Mouse (Mus musculus) liver, embryonic 16.5 days (tissue): ENCODE results near the gene Rin1. TPM values are rescaled to one million over a fixed set of nuclear protein-coding genes. Genes with fewer than 3 reads are reported as not detected.

Experiments
- ATAC-seq: fragments of 200-750 bp; cut with Nextera tagmentation; 2 replicates; pipeline ENCODE4 v1.8.0; 2017; ENCODE audit warnings: low read depth, mild to moderate bottlenecking, moderate number of reproducible peaks, moderate library complexity
- H3K27ac ChIP-seq: fragments of 300-500 bp; sonication (generic); 2 replicates; pipeline ENCODE4 v1.5.1; 2014; ENCODE audit warnings: mild to moderate bottlenecking, low read length
- H3K27me3 ChIP-seq: fragments of 300-500 bp; sonication (generic); 2 replicates; pipeline ENCODE4 v1.6.1; 2014; ENCODE audit warnings: low read depth, low read length, mixed read lengths; ENCODE audit not compliant: control insufficient read depth, insufficient read depth
- H3K36me3 ChIP-seq: fragments of 300-500 bp; sonication (generic); 2 replicates; pipeline ENCODE4 v1.6.1; 2014; ENCODE audit warnings: mild to moderate bottlenecking; ENCODE audit not compliant: control insufficient read depth, insufficient read depth
- H3K4me1 ChIP-seq: fragments of 300-500 bp; sonication (generic); 2 replicates; pipeline ENCODE4 v1.6.1; 2014; ENCODE audit warnings: low read depth, low read length, mixed read lengths; ENCODE audit not compliant: control insufficient read depth
- H3K4me2 ChIP-seq: fragments of 300-500 bp; sonication (generic); 2 replicates; pipeline ENCODE4 v1.6.1; 2014; ENCODE audit warnings: low read depth, low read length, mixed read lengths
- H3K4me3 ChIP-seq: fragments of 300-500 bp; sonication (generic); 2 replicates; pipeline ENCODE4 v1.5.1; 2014; ENCODE audit warnings: low read depth, mild to moderate bottlenecking, low read length
- H3K9ac ChIP-seq: fragments of 300-500 bp; sonication (generic); 2 replicates; pipeline ENCODE4 v1.6.1; 2014; ENCODE audit warnings: low read depth, low read length
- H3K9me3 ChIP-seq: fragments of 300-500 bp; sonication (generic); replicated peaks from 2 replicates; pipeline ENCODE4 v1.6.1; 2016; ENCODE audit warnings: low read length; ENCODE audit not compliant: control insufficient read depth
- WGBS: fragments of 180-500 bp; shearing (Covaris S2); extraction: QIAGEN DNeasy Blood & Tissue Kit; methylation state at CpG from one replicate; pipeline ENCODE4 v1.1.7; 2014; ENCODE audit not compliant: insufficient replicate concordance; 5-methylcytosine and 5-hydroxymethylcytosine counted together
- polyA plus RNA-seq: library from polyadenylated mRNA; unstranded; fragments of >200 nt; fragmentation: Nextera tagmentation; extraction: Ambion mirVana; gene quantifications from 2 replicates; pipeline ENCODE4 v1.2.1, GENCODE M21; 2015

Gene Rin1
- polyA plus RNA-seq, 1 experiment from 2014 or later = 0.35 TPM

GRCm38 (mm10) chr19:5069978-5070377, 19.7 kb downstream of the Rin1 start:
- no peak overlapping the region for H3K9ac ChIP-seq
- peaks cover 45% of the 10 kb centered on the region for H3K27me3 ChIP-seq
- no peak overlapping the region for H3K4me3 ChIP-seq
- H3K36me3 ChIP-seq = no peaks in the 10 kb centered on the region
- peaks cover 47% of the 10 kb centered on the region for H3K4me1 ChIP-seq
- H3K4me2 ChIP-seq = no peak overlapping the region
- ATAC-seq = no peak
- H3K27ac ChIP-seq = no peak overlapping the region
- no peaks in the 10 kb centered on the region for H3K9me3 ChIP-seq
- WGBS = 69% methylated on average over 7 of the region's 7 CpGs

- Histone ChIP-seq H3K4me3 (no peak overlapping the region), H3K36me3 (no peaks in the 10 kb centered on the region), H3K4me2 (peak overlapping the region; percentile 86), H3K9ac (no peak overlapping the region), H3K9me3 (no peaks in the 10 kb centered on the region), H3K27me3 (peaks cover 45% of the 10 kb centered on the region), H3K27ac (no peak overlapping the region), H3K4me1 (peaks cover 43% of the 10 kb centered on the region)
- 24% methylated on average over 11 of the region's 11 CpGs for WGBS
- no peak for ATAC-seq
These were observed 20.8 kb downstream of the Rin1 start for GRCm38 (mm10) chr19:5071077-5071476.

- H3K9ac ChIP-seq = peak overlapping the region; percentile 44; the same call in 1 of the 2 replicates
- 3% methylated on average over 40 of the region's 40 CpGs for WGBS
- no peaks in the 10 kb centered on the region for H3K36me3 ChIP-seq
- peak overlapping the region; percentile 86 for H3K4me2 ChIP-seq
- peak overlapping the region; percentile 59 for H3K4me3 ChIP-seq
- peaks cover 45% of the 10 kb centered on the region for H3K27me3 ChIP-seq
- peaks cover 42% of the 10 kb centered on the region for H3K4me1 ChIP-seq
- H3K27ac ChIP-seq = 0 out of 2 replicates have a peak overlapping the region, but pooled peaks have one; percentile 27
- no peaks in the 10 kb centered on the region for H3K9me3 ChIP-seq
- ATAC-seq = peak; percentile 73
These were observed 21.5 kb downstream of the Rin1 start for GRCm38 (mm10) chr19:5071545-5072369.

GRCm38 (mm10) chr19:5072389-5073019, 22.2 kb downstream of the Rin1 start:
- Histone ChIP-seq H3K9ac (peak overlapping the region; percentile 1; the same call in 1 of the 2 replicates), H3K36me3 (no peaks in the 10 kb centered on the region), H3K4me1 (peaks cover 35% of the 10 kb centered on the region), H3K4me3 (peak overlapping the region; percentile 59), H3K4me2 (peak overlapping the region; percentile 86), H3K27me3 (peaks cover 39% of the 10 kb centered on the region), H3K9me3 (no peaks in the 10 kb centered on the region), H3K27ac (0 out of 2 replicates have a peak overlapping the region, but pooled peaks have one; percentile 27)
- ATAC-seq = no peak; the same call in 1 of the 2 replicates
- 3% methylated on average over 20 of the region's 20 CpGs for WGBS

GRCm38 (mm10) chr19:5073028-5073427, 22.7 kb downstream of the Rin1 start:
- H3K27me3 ChIP-seq = peaks cover 35% of the 10 kb centered on the region
- H3K27ac ChIP-seq = no peak overlapping the region
- 1% methylated on average over 15 of the region's 15 CpGs for WGBS
- no peaks in the 10 kb centered on the region for H3K36me3 ChIP-seq
- no peak overlapping the region for H3K9ac ChIP-seq
- H3K4me1 ChIP-seq = peaks cover 30% of the 10 kb centered on the region
- H3K4me2 ChIP-seq = peak overlapping the region; percentile 86
- no peak for ATAC-seq
- H3K9me3 ChIP-seq = no peaks in the 10 kb centered on the region
- H3K4me3 ChIP-seq = peak overlapping the region; percentile 59

- 32% methylated on average over 5 of the region's 5 CpGs for WGBS
- Histone ChIP-seq H3K4me2 (no peak overlapping the region), H3K36me3 (no peaks in the 10 kb centered on the region), H3K4me3 (no peak overlapping the region), H3K9me3 (no peaks in the 10 kb centered on the region), H3K4me1 (peaks cover 25% of the 10 kb centered on the region), H3K27ac (no peak overlapping the region), H3K27me3 (peaks cover 30% of the 10 kb centered on the region), H3K9ac (no peak overlapping the region)
- no peak for ATAC-seq
These were observed 23.2 kb downstream of the Rin1 start for GRCm38 (mm10) chr19:5073518-5073917.

GRCm38 (mm10) chr19:5079279-5079678, 29.0 kb downstream of the Rin1 start:
- no peak overlapping the region for H3K4me2 ChIP-seq
- ATAC-seq = no peak
- H3K9me3 ChIP-seq = no peaks in the 10 kb centered on the region
- WGBS = 72% methylated on average over 1 of the region's 1 CpGs
- no peaks in the 10 kb centered on the region for H3K4me1 ChIP-seq
- H3K27me3 ChIP-seq = peaks cover 45% of the 10 kb centered on the region
- H3K27ac ChIP-seq = no peak overlapping the region
- no peak overlapping the region for H3K4me3 ChIP-seq
- H3K36me3 ChIP-seq = no peaks in the 10 kb centered on the region
- H3K9ac ChIP-seq = no peak overlapping the region

- Histone ChIP-seq H3K36me3 (no peaks in the 10 kb centered on the region), H3K9me3 (no peaks in the 10 kb centered on the region), H3K4me3 (no peak overlapping the region), H3K27me3 (peaks cover 71% of the 10 kb centered on the region), H3K9ac (no peak overlapping the region), H3K4me1 (peaks cover 9% of the 10 kb centered on the region), H3K4me2 (no peak overlapping the region), H3K27ac (no peak overlapping the region)
- WGBS = 62% methylated on average over 18 of the region's 18 CpGs
- ATAC-seq = no peak
These were observed 31.7 kb downstream of the Rin1 start for GRCm38 (mm10) chr19:5082005-5082404.

DNA sequence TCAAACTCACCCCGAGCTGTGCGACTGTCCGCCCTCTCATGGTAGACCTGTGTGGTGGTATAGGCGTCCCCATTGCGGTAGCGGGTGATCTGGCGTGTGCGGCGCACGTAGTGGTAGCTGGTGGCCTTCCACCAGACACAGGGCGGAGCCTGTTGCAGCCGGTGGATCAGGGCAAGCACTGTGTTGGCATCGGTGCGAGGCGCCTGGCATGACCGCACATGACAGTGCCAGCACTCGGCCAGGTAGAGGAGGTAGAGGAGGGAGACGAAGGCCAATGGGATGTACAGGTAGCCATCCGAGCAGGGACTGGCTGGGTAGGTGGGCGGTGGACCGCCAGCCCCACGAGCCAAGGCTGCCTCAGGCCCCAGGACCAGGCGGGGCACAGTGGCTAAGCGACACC, 32.3 kb downstream of the Rin1 start:
- Histone ChIP-seq H3K27ac (no peak overlapping the region), H3K4me3 (no peak overlapping the region), H3K36me3 (no peaks in the 10 kb centered on the region), H3K9me3 (no peaks in the 10 kb centered on the region), H3K4me1 (peaks cover 10% of the 10 kb centered on the region), H3K4me2 (no peak overlapping the region), H3K9ac (no peak overlapping the region), H3K27me3 (peaks cover 72% of the 10 kb centered on the region)
- WGBS = 57% methylated on average over 24 of the region's 24 CpGs
- ATAC-seq = no peak
